Mouse (Mus musculus) liver, embryonic 14.5 days (tissue): ENCODE measurements around the gene Rtbdn.

ENCODE experiments used
- CTCF ChIP-seq: IDR thresholded peaks from 2 replicates; pipeline ENCODE4 v1.5.1; 2016; ENCODE audit warnings: antibody characterized with exemption, low read depth, control low read depth
- EP300 ChIP-seq: IDR thresholded peaks from 2 replicates; pipeline ENCODE4 v1.6.1; 2016; ENCODE audit warnings: antibody characterized with exemption, low read depth

- TF ChIP-seq CTCF (no peak), EP300 (no peak)
These were observed 44.3 kb upstream of the Rtbdn start for GRCm38 (mm10) chr8:84902367-84902919.
